Mouse (Mus musculus): ENCODE data around the gene Ep400.

Ep400 gene

GRCm38 (mm10) chr5:110770448-110771158, at the start of gene Ep400:
TSS of gene Ep400 (minus strand) at chr5:110770717.
- DNase-seq (ENCODE audit: low read depth) = peak; percentile 100

GRCm38 (mm10) chr5:110809667-110810325, 39.3 kb upstream of the Ep400 start, which contains the start of gene Ulk1:
TSS of gene Ulk1 (minus strand) at chr5:110810097.
- DNase-seq (ENCODE audit: low read depth) = peak; percentile 100

- peak; percentile 62 for DNase-seq (ENCODE audit: low read depth)
Measured at GRCm38 (mm10) chr5:110808821-110809666, 38.5 kb upstream of the Ep400 start.

DNA sequence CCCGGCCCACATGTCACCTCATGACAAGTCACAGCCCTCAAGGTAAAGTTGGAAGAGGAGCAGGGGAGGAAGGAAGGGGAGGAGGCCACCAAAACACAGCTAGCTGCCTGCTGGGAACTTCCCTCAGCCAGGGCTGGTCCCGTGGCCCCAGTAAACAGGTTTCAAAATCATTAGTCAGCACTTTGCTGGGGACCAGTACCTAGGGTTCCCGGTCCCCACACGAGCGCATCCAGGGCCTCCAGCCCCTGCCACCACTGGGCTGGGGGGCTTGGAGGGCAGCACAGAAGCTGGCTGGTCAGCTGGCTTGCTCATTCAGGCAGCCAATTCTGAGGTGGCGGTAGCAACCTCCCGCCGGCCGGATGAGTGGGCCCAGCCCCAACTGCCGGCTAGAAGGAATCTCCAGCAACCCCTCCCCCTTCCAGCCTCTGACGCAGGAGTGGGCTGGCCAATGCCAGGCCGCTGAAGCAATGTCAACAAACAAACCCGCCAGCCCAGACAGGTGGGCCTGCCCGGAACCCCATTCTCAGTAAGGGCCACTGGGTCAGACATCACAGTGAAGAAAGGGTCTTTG, 37.6 kb upstream of the Ep400 start:
- peak; percentile 77 for DNase-seq (ENCODE audit: low read depth)

GRCm38 (mm10) chr5:110807453-110807852, 36.9 kb upstream of the Ep400 start:
- no peak for DNase-seq (ENCODE audit: low read depth)

GRCm38 (mm10) chr5:110806676-110807075, 36.2 kb upstream of the Ep400 start:
- DNase-seq (ENCODE audit: low read depth) = no peak

DNA sequence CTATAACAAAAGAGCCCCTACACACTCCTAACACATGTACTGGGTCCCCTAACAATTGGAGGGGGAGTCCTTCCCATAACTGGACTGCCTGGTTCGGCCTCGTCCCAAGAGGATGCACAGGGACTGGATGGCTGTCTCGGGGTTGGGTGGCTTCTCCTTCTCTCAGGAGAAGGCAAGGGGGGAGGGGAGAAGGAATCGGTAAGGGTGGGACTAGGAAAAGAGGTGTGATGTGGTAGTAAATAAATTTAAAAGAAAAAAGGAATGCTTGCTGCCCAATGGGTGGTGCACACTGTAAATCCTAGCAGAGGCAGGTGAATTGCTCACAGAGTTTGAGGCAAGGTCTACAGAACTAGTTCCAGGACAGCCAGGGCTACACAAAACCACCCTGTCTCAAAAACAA, 35.6 kb upstream of the Ep400 start:
- DNase-seq (ENCODE audit: low read depth) = no peak

DNA sequence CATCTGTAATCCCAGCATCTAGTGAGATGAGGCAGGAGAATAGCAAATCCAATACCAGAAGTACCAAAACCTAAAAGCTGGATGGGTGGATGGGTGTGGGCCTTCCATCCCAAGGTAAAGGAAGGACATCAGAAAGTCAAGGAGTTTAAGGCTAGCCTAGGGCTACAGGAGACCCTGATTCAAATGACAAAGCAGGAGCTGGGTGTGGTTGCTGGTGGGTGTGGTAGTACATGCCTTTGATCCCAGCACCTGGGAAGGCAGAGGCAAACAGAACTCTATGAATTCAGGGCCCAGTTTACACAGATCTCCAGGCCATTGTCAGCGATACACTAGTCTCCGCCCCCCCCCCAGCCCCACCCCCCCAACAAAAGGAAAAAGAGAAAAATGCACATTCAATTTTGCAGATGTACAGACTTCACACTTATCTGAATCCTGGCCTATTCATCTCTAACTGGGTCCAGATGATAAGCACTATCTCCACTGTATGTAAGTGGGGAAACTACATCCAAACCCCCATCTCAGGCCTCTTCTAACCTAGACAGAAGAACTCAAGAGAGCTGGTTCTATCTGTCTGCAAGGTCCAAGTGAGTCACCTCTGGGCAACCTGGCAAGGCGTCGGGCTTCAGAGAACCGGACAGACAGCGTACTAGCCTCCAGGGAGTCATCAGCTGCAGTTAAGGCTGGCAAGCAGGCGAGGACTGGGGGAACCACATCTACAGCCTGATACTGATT, 33.7 kb upstream of the Ep400 start:
- no peak for DNase-seq (ENCODE audit: low read depth)

GRCm38 (mm10) chr5:110802809-110803208, 32.3 kb upstream of the Ep400 start:
- DNase-seq (ENCODE audit: low read depth) = no peak

DNA sequence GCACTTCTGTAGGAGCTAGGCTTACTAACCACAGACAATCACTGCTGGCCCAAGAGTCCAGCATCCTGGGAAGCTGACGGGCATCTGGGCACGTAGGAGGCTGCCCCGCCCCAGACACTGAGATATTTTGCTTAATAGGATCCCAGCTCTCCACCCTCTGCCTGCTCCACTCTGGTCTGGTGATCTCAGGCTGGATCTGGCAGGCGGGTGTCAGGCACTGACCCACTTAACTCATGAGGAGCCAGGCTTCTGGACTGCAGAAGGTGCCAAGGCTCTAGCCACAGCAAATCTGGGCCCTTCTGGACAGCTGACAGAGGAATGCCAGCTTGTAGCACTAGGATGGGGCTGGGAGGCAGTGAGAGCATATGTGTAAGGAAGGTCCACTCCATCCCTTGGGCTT, 31.7 kb upstream of the Ep400 start:
- no peak for DNase-seq (ENCODE audit: low read depth)

GRCm38 (mm10) chr5:110801036-110801624, 30.6 kb upstream of the Ep400 start:
- DNase-seq (ENCODE audit: low read depth) = no peak

DNA sequence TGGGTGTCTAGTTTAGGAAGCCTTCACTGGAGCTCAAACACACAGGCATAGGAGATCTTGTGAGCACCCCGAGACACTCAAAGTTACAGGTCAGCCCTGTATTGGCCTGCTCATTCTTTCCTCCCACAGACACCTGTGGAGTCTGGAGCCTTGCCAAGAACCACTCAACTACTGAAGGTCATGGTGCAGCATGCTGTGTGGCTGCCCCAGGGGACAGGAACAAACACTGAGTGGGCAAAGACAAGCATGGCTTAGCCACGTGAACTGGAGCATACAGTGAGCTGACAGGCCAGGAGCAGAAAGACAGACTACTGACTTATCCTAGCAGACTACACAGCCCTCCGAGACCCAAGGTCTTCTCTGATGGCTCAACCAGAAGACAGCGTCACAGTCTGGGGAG, 27.2 kb upstream of the Ep400 start:
- DNase-seq (ENCODE audit: low read depth) = no peak

- no peak for DNase-seq (ENCODE audit: low read depth)
Measured at GRCm38 (mm10) chr5:110794363-110794762, 23.8 kb upstream of the Ep400 start.

- peak; percentile 67 for DNase-seq (ENCODE audit: low read depth)
Measured at GRCm38 (mm10) chr5:110788684-110789083, 18.2 kb upstream of the Ep400 start.

DNA sequence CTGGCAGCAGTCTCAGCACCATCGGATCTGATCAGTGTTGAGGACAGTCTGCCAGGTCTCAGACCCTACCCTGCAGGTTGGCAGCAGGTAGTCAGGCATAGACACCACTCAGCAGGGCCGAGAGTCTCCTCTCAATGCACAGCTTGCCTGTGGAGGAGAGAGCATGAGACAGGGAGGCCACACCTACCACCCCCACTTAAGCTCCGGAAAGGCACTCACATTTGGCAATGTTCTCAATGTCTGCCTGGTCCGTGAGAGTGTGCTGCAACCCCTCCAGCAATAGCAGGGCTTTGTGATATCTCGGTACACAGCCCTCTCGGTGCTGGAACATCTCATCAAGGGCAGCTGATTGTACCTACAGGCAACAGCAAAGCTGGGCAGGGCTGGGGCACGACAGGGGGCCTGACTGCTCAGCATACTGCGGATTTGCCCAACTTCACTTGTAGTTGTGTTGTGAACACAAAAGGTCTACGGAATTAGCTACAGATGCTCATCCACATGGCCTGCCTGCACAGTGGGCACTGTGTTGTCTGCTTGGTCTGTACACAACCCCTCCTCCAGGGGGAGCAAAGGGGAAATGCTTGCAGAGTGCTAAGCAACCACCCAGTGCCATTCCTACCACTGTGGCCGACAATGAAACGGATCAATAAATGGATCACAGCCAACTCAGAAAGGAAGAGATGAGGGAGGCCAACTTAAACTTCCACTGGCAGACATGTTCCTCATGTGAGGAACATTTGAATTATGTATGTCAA, 15.7 kb upstream of the Ep400 start:
- no peak for DNase-seq (ENCODE audit: low read depth)

- no peak for DNase-seq (ENCODE audit: low read depth)
Measured at GRCm38 (mm10) chr5:110783150-110783549, 12.6 kb upstream of the Ep400 start.

DNA sequence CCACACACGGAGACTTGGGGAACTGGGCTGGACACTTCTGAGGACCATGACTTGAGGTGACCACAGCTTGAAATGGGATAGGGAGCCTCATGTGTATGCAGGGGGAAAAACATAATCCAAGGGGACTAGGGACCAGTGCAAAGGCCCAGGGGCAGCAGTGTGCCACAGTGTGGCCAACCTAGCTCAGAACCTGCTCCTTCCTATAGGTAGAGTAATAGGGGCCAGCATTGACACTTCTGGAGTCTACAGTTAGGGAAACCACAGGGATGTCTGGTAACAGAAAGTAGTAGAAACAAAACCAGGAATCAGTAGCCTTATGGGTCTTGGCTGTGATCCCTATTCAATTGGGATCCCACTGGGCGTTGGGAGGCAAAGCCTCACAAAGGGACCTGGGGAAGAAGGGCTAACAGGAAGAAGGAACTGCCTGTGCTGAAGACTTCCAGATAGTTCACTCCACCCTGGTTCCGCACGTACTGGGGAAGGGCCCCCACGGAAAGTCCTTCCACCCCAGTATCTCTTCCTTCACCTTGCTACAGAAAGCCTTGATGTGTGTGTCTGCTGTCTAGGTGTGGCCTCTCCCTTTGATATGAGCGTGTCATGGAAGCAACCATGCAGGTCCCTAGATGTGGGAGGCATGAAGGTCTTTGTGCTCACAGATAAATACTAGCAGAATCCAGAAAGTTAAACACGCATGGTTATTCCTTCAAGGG, 11.2 kb upstream of the Ep400 start:
- peak; percentile 35 for DNase-seq (ENCODE audit: low read depth)

DNA sequence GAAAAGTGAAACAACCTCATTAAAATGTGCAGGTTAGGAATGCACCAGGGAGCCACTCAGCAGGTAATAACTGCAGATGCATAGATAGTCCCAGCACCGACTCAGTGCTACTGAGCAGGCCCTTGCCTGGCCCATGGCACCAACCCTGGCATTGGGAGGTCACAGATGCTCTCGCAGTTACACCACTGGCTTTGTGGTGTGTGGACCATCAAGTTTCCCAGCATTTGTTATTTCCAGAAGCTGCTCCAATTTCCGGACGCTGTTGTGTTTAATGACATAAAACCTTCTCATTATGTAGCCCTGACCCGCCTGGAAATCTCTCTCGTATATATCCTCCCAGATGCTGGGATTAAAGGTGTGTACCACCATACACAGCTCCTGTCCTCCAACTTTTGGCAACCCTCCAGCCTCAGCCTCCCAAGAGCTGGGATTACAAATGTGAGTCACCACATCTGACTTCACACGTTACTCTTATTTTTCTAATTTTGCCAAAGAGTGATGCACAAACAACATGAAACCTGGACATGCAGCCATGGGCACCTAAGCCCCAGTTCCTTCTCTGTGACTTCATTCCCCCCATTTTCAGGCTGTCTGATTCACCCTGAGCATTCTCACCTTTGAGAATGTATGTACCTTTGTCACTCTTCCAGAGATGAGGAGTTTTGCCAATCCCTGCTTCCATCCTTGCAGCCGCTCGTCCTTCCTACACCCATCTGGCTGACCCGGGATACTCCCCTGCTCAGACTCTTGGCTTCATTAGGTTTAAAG, 10.4 kb upstream of the Ep400 start:
- no peak for DNase-seq (ENCODE audit: low read depth)
